Mouse (Mus musculus) MEL (cell line): ENCODE data around the gene Arl13b.

Source experiments
- BHLHE40 ChIP-seq: IDR thresholded peaks from 2 replicates; pipeline ENCODE4 v1.6.1; 2012; ENCODE audit warnings: low read depth, mild to moderate bottlenecking, inconsistent platforms, low read length, improper control_type of control experiment, borderline replicate concordance
- MEF2A ChIP-seq: IDR thresholded peaks from 2 replicates; pipeline ENCODE4 v1.6.1; 2014; ENCODE audit warnings: low read depth, mild to moderate bottlenecking, inconsistent platforms, low read length, improper control_type of control experiment; ENCODE audit not compliant: poor library complexity, insufficient replicate concordance, severe bottlenecking; ENCODE audit errors: extremely low read depth
- MYC ChIP-seq: IDR thresholded peaks from 2 replicates; pipeline ENCODE4 v1.6.1; 2011; ENCODE audit warnings: low read depth, mild to moderate bottlenecking, low read length, improper control_type of control experiment, moderate library complexity
- TAL1 ChIP-seq: IDR thresholded peaks from 2 replicates; pipeline ENCODE4 v1.6.1; 2012; ENCODE audit warnings: mild to moderate bottlenecking, inconsistent platforms, low read length, moderate library complexity, mixed read lengths
- ZMIZ1 ChIP-seq: IDR thresholded peaks from 2 replicates; pipeline ENCODE4 v1.6.1; 2012; ENCODE audit warnings: low read depth, mild to moderate bottlenecking, inconsistent platforms, low read length, improper control_type of control experiment, moderate library complexity

DNA sequence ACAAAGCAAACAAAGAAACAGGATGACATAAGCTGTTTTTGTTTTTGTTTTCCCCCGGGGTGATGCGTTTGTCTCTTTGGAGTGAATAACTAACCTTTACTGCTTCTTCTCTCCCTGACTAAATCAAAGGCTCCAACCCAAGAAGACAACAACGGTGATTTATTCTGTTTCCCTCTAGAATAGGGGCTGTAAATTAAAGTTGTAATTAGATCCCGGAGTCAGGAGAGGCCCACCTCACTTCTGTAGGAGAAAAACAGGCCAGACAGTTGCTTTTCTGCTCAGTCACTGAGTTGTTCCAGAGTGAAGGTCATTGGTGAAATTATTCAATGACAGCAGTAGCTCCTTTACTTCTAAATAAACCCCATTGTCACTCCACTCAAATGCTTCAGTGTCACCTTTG is 26.3 kb upstream of the Arl13b start:
- TF ChIP-seq MYC: no peak
- no peak for TF ChIP-seq MEF2A
- no peak for TF ChIP-seq ZMIZ1
- no peak for TF ChIP-seq TAL1
- TF ChIP-seq BHLHE40: no peak
